Mouse (Mus musculus) intestine, embryonic 14.5 days (tissue): Measurements from ENCODE around the gene Banf1. TPM values are rescaled to one million over a fixed set of nuclear protein-coding genes. Genes with fewer than 3 reads are reported as not detected.

ENCODE experiments used
- ATAC-seq: fragments of 200-750 bp; cut with Nextera tagmentation; replicated peaks from 2 replicates; pipeline ENCODE4 v1.8.0; 2017; ENCODE audit warnings: low read depth, moderate number of reproducible peaks, moderate TSS enrichment, moderate library complexity; ENCODE audit not compliant: low FRiP score, low TSS enrichment
- DNase-seq: peaks from one replicate; pipeline ENCODE4 v3.0.0-alpha.2; 2018; ENCODE audit warnings: low spot score
- H3K27ac ChIP-seq: fragments of 300-500 bp; sonication (generic); 2 replicates; pipeline ENCODE4 v1.5.1; 2014; ENCODE audit warnings: low read depth, mild to moderate bottlenecking, control low read depth
- H3K27me3 ChIP-seq: fragments of 300-500 bp; sonication (generic); replicated peaks from 2 replicates; pipeline ENCODE4 v1.6.1; 2014; ENCODE audit warnings: low read length, control low read depth; ENCODE audit not compliant: control insufficient read depth, insufficient read depth
- H3K36me3 ChIP-seq: fragments of 300-500 bp; sonication (generic); 2 replicates; pipeline ENCODE4 v1.6.1; 2014; ENCODE audit warnings: low read length, control low read depth; ENCODE audit not compliant: control insufficient read depth, insufficient read depth
- H3K4me1 ChIP-seq: fragments of 300-500 bp; sonication (generic); replicated peaks from 2 replicates; pipeline ENCODE4 v1.6.1; 2014; ENCODE audit warnings: low read length, control low read depth, mixed read lengths; ENCODE audit not compliant: control insufficient read depth, insufficient read depth
- H3K4me2 ChIP-seq: fragments of 300-500 bp; sonication (generic); 2 replicates; pipeline ENCODE4 v1.6.1; 2014; ENCODE audit warnings: low read length
- H3K4me3 ChIP-seq: fragments of 300-500 bp; sonication (generic); 2 replicates; pipeline ENCODE4 v1.5.1; 2014; ENCODE audit warnings: low read depth, low read length, control low read depth, mixed read lengths
- H3K9ac ChIP-seq: fragments of 300-500 bp; sonication (generic); 2 replicates; pipeline ENCODE4 v1.6.1; 2014; ENCODE audit warnings: mild to moderate bottlenecking, low read length
- H3K9me3 ChIP-seq: fragments of 300-500 bp; sonication (generic); 2 replicates; pipeline ENCODE4 v1.6.1; 2016; ENCODE audit warnings: low read length, control low read depth; ENCODE audit not compliant: control insufficient read depth
- WGBS: fragments of 180-500 bp; shearing (Covaris S2); extraction: QIAGEN DNeasy Blood & Tissue Kit; methylation state at CpG from one replicate; pipeline ENCODE4 v1.1.7; 2014; 5-methylcytosine and 5-hydroxymethylcytosine counted together
- polyA plus RNA-seq: library from polyadenylated mRNA; unstranded; fragments of >200 nt; fragmentation: Nextera tagmentation; extraction: Ambion mirVana; gene quantifications from 2 replicates; pipeline ENCODE4 v1.2.1, GENCODE M21; 2014

Gene Banf1
- polyA plus RNA-seq, 1 experiment from 2014 or later = 499 TPM

- DNase-seq = peak; percentile 91
- Histone ChIP-seq H3K36me3 (peaks cover 18% of the 10 kb centered on the region), H3K4me3 (peak within 1 kb of the TSS; percentile 99), H3K4me2 (peak within 1 kb of the TSS; percentile 88), H3K27me3 (no peaks in the 10 kb centered on the region), H3K9ac (peak within 1 kb of the TSS; percentile 87), H3K27ac (peak within 1 kb of the TSS; percentile 78), H3K4me1 (peaks cover 26% of the 10 kb centered on the region), H3K9me3 (no peaks in the 10 kb centered on the region)
- WGBS = 2% methylated on average over 43 of the region's 43 CpGs
- peak; percentile 92 for ATAC-seq
Observed at GRCm38 (mm10) chr19:5388588-5389242, 21.7 kb upstream of the Banf1 start, which contains the start of gene Sart1. Gene Sart1, minus strand, starts transcription at chr19:5388703.

- peaks cover 25% of the 10 kb centered on the region for H3K36me3 ChIP-seq
- WGBS = under 1% methylated on average over 43 of the region's 43 CpGs
- no peak for DNase-seq
- no peaks in the 10 kb centered on the region for H3K27me3 ChIP-seq
- ATAC-seq = peak; percentile 39; the same call in 1 of the 2 replicates
- no peaks in the 10 kb centered on the region for H3K9me3 ChIP-seq
- H3K4me3 ChIP-seq = peak overlapping the region; percentile 99
- H3K27ac ChIP-seq = peak overlapping the region; percentile 78
- H3K4me2 ChIP-seq = peak overlapping the region; percentile 88
- peaks cover 26% of the 10 kb centered on the region for H3K4me1 ChIP-seq
- peak overlapping the region; percentile 87 for H3K9ac ChIP-seq
Observed at GRCm38 (mm10) chr19:5388011-5388441, 21.1 kb upstream of the Banf1 start.

- Histone ChIP-seq H3K36me3 (peaks cover 58% of the 10 kb centered on the region), H3K4me3 (no peak overlapping the region), H3K27me3 (no peaks in the 10 kb centered on the region), H3K9me3 (no peaks in the 10 kb centered on the region), H3K4me2 (no peak overlapping the region), H3K27ac (no peak overlapping the region), H3K9ac (no peak overlapping the region), H3K4me1 (peaks cover 18% of the 10 kb centered on the region)
- DNase-seq (no peak), ATAC-seq (no peak)
- 91% methylated on average over 8 of the region's 8 CpGs for WGBS
Observed at GRCm38 (mm10) chr19:5384715-5385114, 17.7 kb upstream of the Banf1 start.

GRCm38 (mm10) chr19:5383326-5383725 lies 16.4 kb upstream of the Banf1 start:
- H3K4me3 ChIP-seq = no peak overlapping the region
- no peaks in the 10 kb centered on the region for H3K27me3 ChIP-seq
- ATAC-seq (no peak), DNase-seq (no peak)
- 95% methylated on average over 12 of the region's 12 CpGs for WGBS
- H3K9me3 ChIP-seq = no peaks in the 10 kb centered on the region
- H3K36me3 ChIP-seq = peaks cover 70% of the 10 kb centered on the region
- H3K4me1 ChIP-seq = peaks cover 13% of the 10 kb centered on the region
- no peak overlapping the region for H3K4me2 ChIP-seq
- no peak overlapping the region for H3K9ac ChIP-seq
- no peak overlapping the region for H3K27ac ChIP-seq

- ATAC-seq (no peak), DNase-seq (no peak)
- Histone ChIP-seq H3K27ac (no peak overlapping the region), H3K4me3 (no peak overlapping the region), H3K9ac (no peak overlapping the region), H3K4me2 (no peak overlapping the region), H3K4me1 (no peaks in the 10 kb centered on the region), H3K27me3 (no peaks in the 10 kb centered on the region), H3K36me3 (peaks cover 62% of the 10 kb centered on the region), H3K9me3 (no peaks in the 10 kb centered on the region)
- 87% methylated on average over 1 of the region's 1 CpGs for WGBS
Observed at GRCm38 (mm10) chr19:5377446-5377845, 10.5 kb upstream of the Banf1 start.

GRCm38 (mm10) chr19:5374748-5375147 lies 7.8 kb upstream of the Banf1 start:
- Histone ChIP-seq H3K9me3 (no peaks in the 10 kb centered on the region), H3K4me1 (no peaks in the 10 kb centered on the region), H3K4me2 (no peak overlapping the region), H3K27me3 (no peaks in the 10 kb centered on the region), H3K9ac (no peak overlapping the region), H3K36me3 (peaks cover 59% of the 10 kb centered on the region), H3K27ac (no peak overlapping the region), H3K4me3 (no peak overlapping the region)
- ATAC-seq (no peak), DNase-seq (no peak)
- 63% methylated on average over 4 of the region's 4 CpGs for WGBS

GRCm38 (mm10) chr19:5374177-5374576 lies 7.2 kb upstream of the Banf1 start:
- H3K36me3 ChIP-seq = peaks cover 59% of the 10 kb centered on the region
- no peak overlapping the region for H3K9ac ChIP-seq
- WGBS = 89% methylated on average over 4 of the region's 4 CpGs
- no peak overlapping the region for H3K27ac ChIP-seq
- H3K4me1 ChIP-seq = no peaks in the 10 kb centered on the region
- no peaks in the 10 kb centered on the region for H3K9me3 ChIP-seq
- no peaks in the 10 kb centered on the region for H3K27me3 ChIP-seq
- no peak for DNase-seq
- no peak overlapping the region for H3K4me2 ChIP-seq
- H3K4me3 ChIP-seq = no peak overlapping the region
- ATAC-seq = no peak

- H3K9ac ChIP-seq = no peak overlapping the region
- H3K4me1 ChIP-seq = peaks cover 8% of the 10 kb centered on the region
- DNase-seq (no peak), ATAC-seq (no peak)
- H3K27ac ChIP-seq = no peak overlapping the region
- no peak overlapping the region for H3K4me2 ChIP-seq
- peaks cover 58% of the 10 kb centered on the region for H3K36me3 ChIP-seq
- H3K9me3 ChIP-seq = no peaks in the 10 kb centered on the region
- H3K4me3 ChIP-seq = no peak overlapping the region
- H3K27me3 ChIP-seq = no peaks in the 10 kb centered on the region
- 94% methylated on average over 7 of the region's 7 CpGs for WGBS
Observed at GRCm38 (mm10) chr19:5372724-5373123, 5.8 kb upstream of the Banf1 start.

GRCm38 (mm10) chr19:5370932-5371331 lies 4.0 kb upstream of the Banf1 start:
- 89% methylated on average over 3 of the region's 3 CpGs for whole genome bisulfite sequencing
- Histone ChIP-seq H3K9ac (no peak overlapping the region), H3K9me3 (no peaks in the 10 kb centered on the region), H3K4me1 (peaks cover 10% of the 10 kb centered on the region), H3K4me3 (no peak overlapping the region), H3K36me3 (peaks cover 53% of the 10 kb centered on the region), H3K27me3 (no peaks in the 10 kb centered on the region), H3K27ac (no peak overlapping the region), H3K4me2 (no peak overlapping the region)
- DNase-seq = no peak
- ATAC-seq = no peak
